Mouse (Mus musculus) brown adipose tissue, adult 24 weeks (tissue): Measurements from ENCODE around the gene Hormad1. TPM values are rescaled to one million over a fixed set of nuclear protein-coding genes. Genes with fewer than 3 reads are reported as not detected.
"Not testable (repeated sequence)": the region's sequence is repeated elsewhere in the genome, so short reads cannot be mapped to it uniquely, and the experiment has no call there.

Source experiments
- H3K27ac ChIP-seq: fragments of 200-500 bp; replicated peaks from 2 replicates; pipeline ENCODE4 v1.5.1; 2012; ENCODE audit warnings: low read depth, mild to moderate bottlenecking, low read length
- H3K4me1 ChIP-seq: fragments of 200-500 bp; 2 replicates; pipeline ENCODE4 v1.6.1; 2012; ENCODE audit warnings: low read length, mixed read lengths; ENCODE audit not compliant: control insufficient read depth, insufficient read depth, insufficient read length
- H3K4me3 ChIP-seq: fragments of 200-500 bp; 2 replicates; pipeline ENCODE4 v1.5.1; 2012; ENCODE audit warnings: low read depth, mild to moderate bottlenecking, low read length, moderate library complexity; ENCODE audit not compliant: insufficient read depth
- polyA plus RNA-seq: library from polyadenylated mRNA; stranded (reverse); fragments of >200 nt; gene quantifications from 2 replicates; pipeline ENCODE4 v1.2.4, GENCODE M21; 2012; ENCODE audit not compliant: missing spikeins, insufficient read depth, insufficient read length

Hormad1 gene
- polyA plus RNA-seq, 1 experiment = not detected

GRCm38 (mm10) chr3:95613996-95614395, 54.5 kb downstream of the Hormad1 start:
- Histone ChIP-seq H3K4me1 (no peaks in the 10 kb centered on the region), H3K27ac (no peak overlapping the region), H3K4me3 (no peak overlapping the region)

GRCm38 (mm10) chr3:95618511-95618910, 59.0 kb downstream of the Hormad1 start:
- Histone ChIP-seq H3K4me3 (no peak overlapping the region), H3K27ac (no peak overlapping the region), H3K4me1 (no peaks in the 10 kb centered on the region)

- H3K4me1 ChIP-seq = 0 out of 2 replicates have a peak, but pooled peaks cover 2% of the 10 kb centered on the region
- H3K27ac ChIP-seq = no peak overlapping the region
- no peak overlapping the region for H3K4me3 ChIP-seq
These were observed 61.8 kb downstream of the Hormad1 start for GRCm38 (mm10) chr3:95621241-95621640.

- H3K4me1 ChIP-seq, H3K4me3 ChIP-seq, H3K27ac ChIP-seq: not testable (repeated sequence)
These were observed 62.9 kb downstream of the Hormad1 start for GRCm38 (mm10) chr3:95622421-95622820.

- Histone ChIP-seq H3K4me1 (0 out of 2 replicates have a peak, but pooled peaks cover 2% of the 10 kb centered on the region), H3K27ac (no peak overlapping the region), H3K4me3 (no peak overlapping the region)
These were observed 64.1 kb downstream of the Hormad1 start for GRCm38 (mm10) chr3:95623551-95623950.

- not testable (repeated sequence) for H3K4me3 ChIP-seq, H3K4me1 ChIP-seq, H3K27ac ChIP-seq
These were observed 64.6 kb downstream of the Hormad1 start for GRCm38 (mm10) chr3:95623991-95624515.

GRCm38 (mm10) chr3:95624628-95625503, 65.4 kb downstream of the Hormad1 start, which contains the start of gene Ensa:
Ensa (plus strand) TSS chr3:95624993.
- Histone ChIP-seq H3K4me1 (0 out of 2 replicates have a peak, but pooled peaks cover 2% of the 10 kb centered on the region), H3K27ac (peak within 1 kb of the TSS; percentile 93), H3K4me3 (peak within 1 kb of the TSS; percentile 77)

- Histone ChIP-seq H3K4me3 (no peak overlapping the region), H3K27ac (no peak overlapping the region), H3K4me1 (0 out of 2 replicates have a peak, but pooled peaks cover 2% of the 10 kb centered on the region)
These were observed 68.3 kb downstream of the Hormad1 start for GRCm38 (mm10) chr3:95627763-95628162.

- H3K4me3 ChIP-seq = no peak overlapping the region
- no peak overlapping the region for H3K27ac ChIP-seq
- 0 out of 2 replicates have a peak, but pooled peaks cover 2% of the 10 kb centered on the region for H3K4me1 ChIP-seq
These were observed 70.3 kb downstream of the Hormad1 start for GRCm38 (mm10) chr3:95629755-95630154.

GRCm38 (mm10) chr3:95630856-95631255, 71.4 kb downstream of the Hormad1 start:
- H3K27ac ChIP-seq = no peak overlapping the region
- no peak overlapping the region for H3K4me3 ChIP-seq
- H3K4me1 ChIP-seq = 0 out of 2 replicates have a peak, but pooled peaks cover 2% of the 10 kb centered on the region

GRCm38 (mm10) chr3:95631304-95631703, 71.8 kb downstream of the Hormad1 start:
- no peak overlapping the region for H3K27ac ChIP-seq
- H3K4me3 ChIP-seq = no peak overlapping the region
- H3K4me1 ChIP-seq = no peaks in the 10 kb centered on the region

GRCm38 (mm10) chr3:95632648-95633588, 73.4 kb downstream of the Hormad1 start:
- Histone ChIP-seq H3K27ac (peak overlapping the region; percentile 40), H3K4me3 (no peak overlapping the region), H3K4me1 (no peaks in the 10 kb centered on the region)

- peak overlapping the region; percentile 24; the same call in 1 of the 2 replicates for H3K27ac ChIP-seq
- no peak overlapping the region for H3K4me3 ChIP-seq
- H3K4me1 ChIP-seq = no peaks in the 10 kb centered on the region
These were observed 76.2 kb downstream of the Hormad1 start for GRCm38 (mm10) chr3:95635636-95636035.

GRCm38 (mm10) chr3:95636072-95636471, 76.6 kb downstream of the Hormad1 start:
- Histone ChIP-seq H3K27ac (0 out of 2 replicates have a peak overlapping the region, but pooled peaks have one; percentile 24), H3K4me1 (no peaks in the 10 kb centered on the region), H3K4me3 (no peak overlapping the region)
